Mouse (Mus musculus) liver, embryonic 14.5 days (tissue): ENCODE measurements around the gene Syce3. TPM values are rescaled to one million over a fixed set of nuclear protein-coding genes. Genes with fewer than 3 reads are reported as not detected.
A peak's percentile ranks its signal among the peaks of the same experiment; 100 is the strongest.

Experiments used
- ATAC-seq: fragments of 200-750 bp; cut with Nextera tagmentation; 2 replicates; pipeline ENCODE4 v1.8.0; 2017; ENCODE audit warnings: moderate number of reproducible peaks, mild to moderate bottlenecking, moderate library complexity; ENCODE audit not compliant: insufficient read depth
- DNase-seq, 3 experiments: peaks; one replicate each; pipeline ENCODE4 v3.0.0-alpha.2; 2012 to 2013; ENCODE audit warnings: low read depth in 3 of 3, low spot score in 3 of 3
- H3K27ac ChIP-seq: fragments of 300-500 bp; sonication (generic); 2 replicates; pipeline ENCODE4 v1.5.1; 2014; ENCODE audit warnings: moderate library complexity, mild to moderate bottlenecking, control low read depth, inconsistent platforms
- H3K27me3 ChIP-seq: fragments of 300-500 bp; sonication (generic); 2 replicates; pipeline ENCODE4 v1.6.1; 2014; ENCODE audit warnings: mild to moderate bottlenecking, low read length, moderate library complexity; ENCODE audit not compliant: control insufficient read depth, insufficient read depth
- H3K36me3 ChIP-seq: fragments of 300-500 bp; sonication (generic); replicated peaks from 2 replicates; pipeline ENCODE4 v1.6.1; 2014; ENCODE audit warnings: low read depth; ENCODE audit not compliant: control insufficient read depth, insufficient read depth
- H3K4me1 ChIP-seq, 2 experiments: fragments of 200-500 bp in 1 of 2; fragments of 300-500 bp in 1 of 2; sonication (generic) in 1 of 2; replicated peaks; 2 replicates each; pipeline ENCODE4 v1.6.1; 2012 to 2014; ENCODE audit warnings: antibody characterized with exemption in 1 of 2, inconsistent platforms in 1 of 2, low read length in 1 of 2; ENCODE audit not compliant: control insufficient read depth in 2 of 2, insufficient read depth in 2 of 2
- H3K4me2 ChIP-seq: fragments of 300-500 bp; sonication (generic); 2 replicates; pipeline ENCODE4 v1.6.1; 2014; ENCODE audit warnings: low read depth, mild to moderate bottlenecking, control low read depth, moderate library complexity
- H3K4me3 ChIP-seq, 2 experiments: fragments of 200-500 bp in 1 of 2; fragments of 300-500 bp in 1 of 2; sonication (generic) in 1 of 2; 2 replicates each; pipeline ENCODE4 v1.5.1; 2012 to 2014; ENCODE audit warnings: low read depth in 2 of 2, low read length in 2 of 2, mild to moderate bottlenecking in 2 of 2, control low read depth in 1 of 2, inconsistent platforms in 1 of 2, moderate library complexity in 1 of 2; ENCODE audit not compliant: insufficient read depth in 1 of 2
- H3K9ac ChIP-seq: fragments of 300-500 bp; sonication (generic); replicated peaks from 2 replicates; pipeline ENCODE4 v1.6.1; 2014; ENCODE audit warnings: mild to moderate bottlenecking, control low read depth, moderate library complexity
- H3K9me3 ChIP-seq: fragments of 300-500 bp; sonication (generic); 2 replicates; pipeline ENCODE4 v1.6.1; 2016; ENCODE audit warnings: low read length, mixed read lengths; ENCODE audit not compliant: control insufficient read depth
- CTCF ChIP-seq: IDR thresholded peaks from 2 replicates; pipeline ENCODE4 v1.5.1; 2016; ENCODE audit warnings: antibody characterized with exemption, low read depth, control low read depth
- EP300 ChIP-seq: IDR thresholded peaks from 2 replicates; pipeline ENCODE4 v1.6.1; 2016; ENCODE audit warnings: antibody characterized with exemption, low read depth
- WGBS: fragments of 180-500 bp; shearing (Covaris S2); extraction: QIAGEN DNeasy Blood & Tissue Kit; methylation state at CpG from one replicate; pipeline ENCODE4 v1.1.7; 2014; ENCODE audit not compliant: insufficient replicate concordance; 5-methylcytosine and 5-hydroxymethylcytosine counted together
- polyA plus RNA-seq, 2 experiments: library from polyadenylated mRNA; depleted of rRNA in 1 of 2; stranded (reverse) in 1 of 2; unstranded in 1 of 2; fragments of >200 nt; fragmentation: Nextera tagmentation in 1 of 2; extraction: Ambion mirVana in 1 of 2; gene quantifications; 2 replicates each; pipeline versions ENCODE4 v1.2.1 to v1.2.3; 2012 to 2014

The Syce3 gene
- polyA plus RNA-seq, 2 experiments, result not detected

DNA sequence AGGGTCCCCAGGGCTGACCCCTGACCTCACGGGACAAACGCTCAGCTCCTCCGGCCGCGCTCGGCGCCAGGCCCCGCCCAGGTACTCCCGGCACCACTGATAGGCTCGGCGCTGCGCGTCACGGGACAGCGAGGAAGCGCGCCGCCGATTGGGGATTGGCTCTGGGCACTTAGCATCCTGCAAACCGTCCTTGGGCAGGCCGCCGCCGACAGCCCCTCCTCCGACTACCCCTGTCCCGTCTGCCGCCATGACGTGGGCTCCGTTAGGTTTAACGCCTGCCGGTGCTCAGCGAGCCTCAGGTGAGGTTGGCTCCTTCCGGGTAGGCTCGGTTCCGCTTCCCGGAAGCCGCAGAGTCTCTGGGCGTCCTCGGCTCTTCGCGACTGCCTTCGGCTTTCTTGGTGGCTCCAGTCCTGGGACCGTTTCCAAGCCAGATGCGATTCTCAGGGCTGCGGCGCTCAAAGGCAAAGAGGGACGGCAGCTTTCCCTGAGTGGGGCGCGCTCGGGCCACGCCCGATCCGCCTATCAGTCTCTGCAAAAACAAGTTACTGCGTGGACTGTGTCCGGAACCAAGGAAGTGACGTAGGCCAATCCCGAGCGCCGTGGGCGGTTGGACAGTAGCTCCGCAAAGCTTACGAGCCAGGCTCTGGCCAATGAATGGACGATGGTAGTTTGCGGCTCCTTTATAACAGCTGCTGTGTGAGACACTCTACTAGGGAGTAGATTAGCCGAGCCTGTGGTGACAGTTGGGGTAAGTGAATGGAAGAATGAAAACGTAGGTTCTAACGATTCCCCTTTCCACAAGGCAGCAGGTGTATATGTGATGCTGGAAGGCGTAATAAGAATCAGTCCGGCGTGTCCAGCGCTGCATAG lies 19.3 kb upstream of the Syce3 start, which contains the start of the genes C730034F03Rik, Gm44502 and Chkb:
Gene C730034F03Rik, plus strand, starts transcription at position 238 of the 870 bp plus-strand sequence.
Gene Gm44502, minus strand, starts transcription at position 345 of the 870 bp plus-strand sequence.
Gene Chkb, minus strand, starts transcription at position 557 of the 870 bp plus-strand sequence.
- WGBS, result under 1% methylated on average over 70 of the region's 70 CpGs
- no peaks in the 10 kb centered on the region for H3K9me3 ChIP-seq
- H3K27ac ChIP-seq, result peak within 1 kb of the TSS; percentile 99
- no peaks in the 10 kb centered on the region for H3K27me3 ChIP-seq
- H3K4me1 ChIP-seq, result peaks cover 3 to 15% of the 10 kb centered on the region in 2 experiments; a peak in 3 of 4 replicates
- H3K4me2 ChIP-seq, result peak within 1 kb of the TSS; percentile 97
- H3K9ac ChIP-seq, result peak within 1 kb of the TSS; percentile 96
- TF ChIP-seq CTCF, result no peak
- TF ChIP-seq EP300, result 0 out of 2 replicates have a peak, but pooled peaks have one; percentile 33
- ATAC-seq (peak; percentile 91), DNase-seq (peak; percentile 90 to 92 (median 91))
- H3K36me3 ChIP-seq, result no peaks in the 10 kb centered on the region; the same call in 1 of the 2 replicates
- H3K4me3 ChIP-seq, result peak within 1 kb of the TSS; percentile 76 to 84

DNA sequence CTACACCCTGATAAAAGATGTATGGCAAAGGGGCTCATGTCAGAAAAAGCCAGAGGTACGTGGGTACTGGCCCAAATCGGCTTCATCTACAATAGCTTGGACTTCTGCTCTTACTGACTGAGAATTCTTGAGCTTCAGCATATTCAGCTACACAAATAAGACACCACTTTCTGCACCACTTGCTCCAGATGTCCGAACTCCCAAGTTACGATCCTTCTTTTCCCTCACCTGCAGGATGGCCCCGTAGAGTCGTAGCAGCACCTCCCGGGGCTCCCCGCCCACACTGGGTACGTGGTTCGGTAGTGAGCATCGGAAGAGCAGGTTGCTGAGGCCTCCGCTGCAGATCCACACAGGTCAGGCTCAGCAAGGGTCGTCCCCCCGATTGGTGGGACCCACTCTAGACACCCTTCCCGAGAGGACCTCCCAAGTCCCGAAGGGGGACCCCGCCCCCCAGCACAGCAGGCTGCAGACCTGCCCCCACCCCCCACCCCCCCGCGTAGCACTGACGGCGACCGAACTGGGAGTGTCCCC lies 18.6 kb upstream of the Syce3 start:
- DNase-seq (no peak), ATAC-seq (peak; percentile 1)
- peak overlapping the region; percentile 96 for H3K9ac ChIP-seq
- H3K36me3 ChIP-seq, result no peaks in the 10 kb centered on the region; the same call in 1 of the 2 replicates
- H3K27me3 ChIP-seq, result no peaks in the 10 kb centered on the region
- H3K4me1 ChIP-seq, result peaks cover 3 to 13% of the 10 kb centered on the region in 2 experiments; a peak in 3 of 4 replicates
- 10% methylated on average over 22 of the region's 22 CpGs for WGBS
- peak overlapping the region; percentile 76 to 84 for H3K4me3 ChIP-seq
- TF ChIP-seq CTCF (no peak), EP300 (no peak)
- peak overlapping the region; percentile 97 for H3K4me2 ChIP-seq
- H3K9me3 ChIP-seq, result no peaks in the 10 kb centered on the region
- peak overlapping the region; percentile 35 for H3K27ac ChIP-seq

DNA sequence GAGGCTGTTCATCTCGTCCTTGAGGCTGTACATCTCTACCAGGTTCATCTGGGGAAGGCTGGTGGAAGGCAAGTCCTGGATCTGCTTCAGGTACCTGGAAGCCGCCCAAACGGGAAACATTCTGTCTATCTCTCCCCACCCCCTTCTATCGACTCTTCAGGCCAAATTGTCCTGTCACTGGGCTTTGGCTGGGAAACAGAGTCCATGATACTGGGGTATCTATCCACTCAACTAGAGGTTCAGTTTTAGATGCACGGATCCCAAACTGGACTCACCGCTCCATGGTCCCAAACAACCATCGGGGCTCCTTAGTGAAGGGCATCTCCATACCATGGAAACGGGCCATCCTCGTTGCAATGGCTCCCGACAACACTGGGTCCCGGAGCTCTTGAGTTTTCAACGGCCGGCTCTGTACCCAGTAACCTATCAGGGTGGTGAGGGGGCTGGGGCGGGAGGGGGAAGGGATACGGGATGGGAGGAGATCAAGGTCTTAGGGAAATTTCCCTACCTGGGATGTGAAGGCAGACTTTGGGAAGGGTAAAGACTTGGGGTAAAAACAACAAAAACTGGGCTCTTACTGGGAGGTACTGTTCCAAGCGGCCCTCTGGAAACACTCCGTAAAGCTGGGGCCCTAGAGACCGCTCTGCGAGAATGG lies 18.0 kb upstream of the Syce3 start:
- no peak overlapping the region for H3K27ac ChIP-seq
- H3K9ac ChIP-seq, result peak overlapping the region; percentile 96
- ATAC-seq, result no peak
- peak overlapping the region; percentile 97 for H3K4me2 ChIP-seq
- H3K9me3 ChIP-seq, result no peaks in the 10 kb centered on the region
- TF ChIP-seq EP300 (no peak), CTCF (no peak)
- peaks cover 3 to 13% of the 10 kb centered on the region in 2 experiments; a peak in 3 of 4 replicates for H3K4me1 ChIP-seq
- no peak for DNase-seq
- peak overlapping the region; percentile 76 to 84 for H3K4me3 ChIP-seq
- WGBS, result 87% methylated on average over 19 of the region's 19 CpGs
- H3K36me3 ChIP-seq, result no peaks in the 10 kb centered on the region; the same call in 1 of the 2 replicates
- no peaks in the 10 kb centered on the region for H3K27me3 ChIP-seq

DNA sequence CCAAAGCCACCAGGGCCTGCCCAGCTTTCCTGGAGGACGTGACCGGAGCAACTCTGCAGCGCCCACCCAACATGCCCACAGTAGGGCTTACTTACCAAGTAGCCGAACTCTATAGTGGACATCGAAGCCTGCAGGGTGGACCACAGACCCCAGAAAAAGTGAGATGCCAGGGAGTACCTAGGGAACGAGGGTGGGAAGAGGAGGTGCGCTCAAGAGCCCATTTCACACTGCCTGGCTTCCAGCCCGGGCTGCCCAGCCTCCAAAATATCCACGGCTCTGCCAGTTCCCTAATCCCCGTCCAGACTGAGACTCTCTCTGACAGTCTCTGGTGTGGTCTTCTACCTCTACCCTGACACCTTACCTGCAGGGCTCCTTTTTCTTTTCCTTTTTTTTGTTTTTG lies 16.4 kb upstream of the Syce3 start:
- Histone ChIP-seq H3K9me3 (no peaks in the 10 kb centered on the region), H3K4me1 (peaks cover 3 to 13% of the 10 kb centered on the region in 2 experiments; a peak in 3 of 4 replicates), H3K9ac (no peak overlapping the region), H3K27ac (no peak overlapping the region), H3K4me2 (no peak overlapping the region), H3K36me3 (no peaks in the 10 kb centered on the region; the same call in 1 of the 2 replicates), H3K27me3 (no peaks in the 10 kb centered on the region), H3K4me3 (no peak overlapping the region)
- DNase-seq (no peak), ATAC-seq (no peak)
- TF ChIP-seq EP300 (no peak), CTCF (no peak)
- WGBS, result 81% methylated on average over 10 of the region's 10 CpGs
